Mouse (Mus musculus) layer of hippocampus, postnatal 36 days (tissue): ENCODE measurements around the gene A630095N17Rik. TPM values are rescaled to one million over a fixed set of nuclear protein-coding genes. Genes with fewer than 3 reads are reported as not detected.

Source experiments
- microRNA-seq, 2 experiments: library from miRNA; unstranded; fragments of <30 nt; microRNA quantifications; one replicate each; pipeline ENCODE4 v1.2.0; 2021
- total RNA-seq, 2 experiments: library from RNA; stranded (reverse); gene quantifications; 2 replicates each; pipeline ENCODE4 v1.2.3; 2021

Gene A630095N17Rik
- total RNA-seq, 2 experiments from 2014 or later, result not detected

Small RNA genes lying within 50 kb of the gene (microRNA-seq; reads per million reads assigned to microRNA genes)
- 0 reads per million in 2 experiments for gene Gm27943

Other genes with a start within 250 kb of the A630095N17Rik start
- 1 to 10 TPM; 2.1 to 2.7 TPM for gene Nhej1, start 106.9 kb downstream of the A630095N17Rik start, total RNA-seq
- under 1 TPM; 0.23 to 0.27 TPM for gene Slc23a3, start 98.2 kb downstream of the A630095N17Rik start, total RNA-seq
- gene Cnppd1, start 89.4 kb downstream of the A630095N17Rik start, total RNA-seq, result 10 to 100 TPM; 26.9 to 33.0 TPM
- 100 to 1,000 TPM; 177 to 178 TPM for gene Retreg2, start 89.3 kb downstream of the A630095N17Rik start, total RNA-seq
- 10 to 100 TPM; 31.2 to 36.2 TPM for gene Zfand2b, start 63.5 kb downstream of the A630095N17Rik start, total RNA-seq
- gene Abcb6, start 51.7 kb downstream of the A630095N17Rik start, total RNA-seq, result 10 to 100 TPM; 26.1 to 27.2 TPM
- 10 to 100 TPM; 25.4 to 28.1 TPM for gene Ankzf1, start 40.0 kb downstream of the A630095N17Rik start, total RNA-seq
- gene Atg9a, start 39.9 kb downstream of the A630095N17Rik start, total RNA-seq, result 100 to 1,000 TPM; 113 to 114 TPM
- gene Glb1l, start 21.3 kb downstream of the A630095N17Rik start, total RNA-seq, result 10 to 100 TPM; 13.0 to 19.1 TPM
- gene Stk16, start 21.3 kb downstream of the A630095N17Rik start, total RNA-seq, result 10 to 100 TPM; 88.0 to 89.0 TPM
- 100 to 1,000 TPM; 517 to 555 TPM for gene Tuba4a, start 12.2 kb downstream of the A630095N17Rik start, total RNA-seq
- 10 to 100 TPM; 74.3 to 75.8 TPM for gene Dnajb2, start 4.3 kb upstream of the A630095N17Rik start, total RNA-seq
- gene Ptprn, start 32.4 kb upstream of the A630095N17Rik start, total RNA-seq, result 100 to 1,000 TPM; 372 to 375 TPM
- gene Resp18, start 46.3 kb upstream of the A630095N17Rik start, total RNA-seq, result 100 to 1,000 TPM in 1 of 2 experiments, 10 to 100 TPM in 1; 81.7 to 106 TPM
- gene Dnpep, start 85.9 kb upstream of the A630095N17Rik start, total RNA-seq, result 10 to 100 TPM; 39.4 to 46.7 TPM
- gene Des, start 128.2 kb upstream of the A630095N17Rik start, total RNA-seq, result 1 to 10 TPM in 1 of 2 experiments, under 1 TPM in 1; 0.72 to 1.1 TPM
- 100 to 1,000 TPM; 166 to 180 TPM for gene Speg, start 143.2 kb upstream of the A630095N17Rik start, total RNA-seq
- 10 to 100 TPM; 63.6 to 73.5 TPM for gene Gmppa, start 203.8 kb upstream of the A630095N17Rik start, total RNA-seq
- 1 to 10 TPM; 6.5 to 7.4 TPM for gene Asic4, start 218.3 kb upstream of the A630095N17Rik start, total RNA-seq
- gene Chpf, start 247.2 kb upstream of the A630095N17Rik start, total RNA-seq, result 10 to 100 TPM; 76.8 to 82.8 TPM
- 10 to 100 TPM; 68.8 to 71.4 TPM for gene Tmem198, start 247.4 kb upstream of the A630095N17Rik start, total RNA-seq